In genomic region chr6:37484588-37485070, GRCm38 (mm10) we compare ENCODE assay signal across 27 mouse cellular contexts. TPM values are rescaled to one million over a fixed set of nuclear protein-coding genes. Genes with fewer than 3 reads are reported as not detected.
DNase-seq lines count a peak whose midpoint lies in the region; ATAC-seq lines count a peak whose summit lies in the region.
"Had no signal": no experiment of that assay in that cellular context is flagged by ENCODE, and none has a peak within 500 bp of the region (broad histone marks: within the 10 kb centered on the region; RNA-seq: fewer than 3 reads in every experiment).

No protein-coding gene starts in this region.

- no peaks in the 10 kb centered on the region for H3K36me3 ChIP-seq in forebrain, embryonic 14.5 days (ENCODE audit: control insufficient read depth, insufficient read depth, low read length)
- H3K36me3 ChIP-seq in forebrain, embryonic 12.5 days (replicated peaks): no peaks in the 10 kb centered on the region
- H3K36me3 ChIP-seq: embryonic facial prominence, embryonic 12.5 days; embryonic facial prominence, embryonic 15.5 days; hindbrain, embryonic 10.5 days; hindbrain, embryonic 13.5 days; intestine, embryonic 15.5 days had no signal

- H3K27me3 ChIP-seq in forebrain, embryonic 14.5 days (replicated peaks; ENCODE audit: control insufficient read depth, insufficient read depth, low read length): no peaks in the 10 kb centered on the region
- H3K27me3 ChIP-seq in forebrain, embryonic 12.5 days: no peaks in the 10 kb centered on the region
- H3K27me3 ChIP-seq: embryonic facial prominence, embryonic 12.5 days; embryonic facial prominence, embryonic 15.5 days; hindbrain, embryonic 13.5 days; intestine, embryonic 15.5 days had no signal

- 50% methylated on average over 1 of the region's 1 CpGs for WGBS in forebrain, embryonic 14.5 days
- WGBS in forebrain, embryonic 12.5 days: 68% methylated on average over 1 of the region's 1 CpGs

- no peak overlapping the region for H3K4me2 ChIP-seq in forebrain, embryonic 14.5 days (ENCODE audit: low read length)
- H3K4me2 ChIP-seq in forebrain, embryonic 12.5 days: no peak overlapping the region
- H3K4me2 ChIP-seq: embryonic facial prominence, embryonic 12.5 days; embryonic facial prominence, embryonic 15.5 days; heart, embryonic 11.5 days; hindbrain, embryonic 13.5 days; intestine, embryonic 15.5 days had no signal

- no peak for ATAC-seq in forebrain, embryonic 14.5 days
- ATAC-seq in forebrain, embryonic 12.5 days (ENCODE audit: low FRiP score): no peak
- ATAC-seq: activated CD4-positive, CD25-positive, alpha-beta regulatory T cell, adult 4 months; hindbrain, embryonic 16.5 days; intestine, embryonic 15.5 days had no signal

- no peaks in the 10 kb centered on the region for H3K9me3 ChIP-seq in forebrain, embryonic 14.5 days (replicated peaks; ENCODE audit: control insufficient read depth, low read length)
- H3K9me3 ChIP-seq in forebrain, embryonic 12.5 days: no peaks in the 10 kb centered on the region
- H3K9me3 ChIP-seq: embryonic facial prominence, embryonic 12.5 days; embryonic facial prominence, embryonic 15.5 days; hindbrain, embryonic 10.5 days; hindbrain, embryonic 13.5 days; intestine, embryonic 15.5 days had no signal

- no peak overlapping the region for H3K9ac ChIP-seq in forebrain, embryonic 14.5 days (ENCODE audit: low read length)
- no peak overlapping the region for H3K9ac ChIP-seq in forebrain, embryonic 12.5 days
- H3K9ac ChIP-seq: embryonic facial prominence, embryonic 12.5 days; embryonic facial prominence, embryonic 15.5 days; hindbrain, embryonic 13.5 days; intestine, embryonic 15.5 days had no signal

- H3K4me3 ChIP-seq in forebrain, embryonic 14.5 days (ENCODE audit: low read depth, low read length): no peak overlapping the region
- no peak overlapping the region for H3K4me3 ChIP-seq in forebrain, embryonic 12.5 days (replicated peaks)
- H3K4me3 ChIP-seq: embryonic facial prominence, embryonic 12.5 days; embryonic facial prominence, embryonic 15.5 days; hindbrain, embryonic 10.5 days; hindbrain, embryonic 13.5 days; intestine, embryonic 15.5 days had no signal

- DNase-seq in forebrain, embryonic 14.5 days (ENCODE audit: low spot score): peak; percentile 9
- peak; percentile 3 to 16 for DNase-seq in frontal cortex, adult 2 months (ENCODE audit: extremely low spot score in 1 of 2, low spot score in 1 of 2)
- no peak for DNase-seq in frontal cortex, postnatal 36 days (ENCODE audit: low spot score in 2 of 2)
- peak; percentile 56 for DNase-seq in brain, adult 2 months (ENCODE audit: low read depth, low spot score)
- DNase-seq in thymus, postnatal 25 days: no peak
- DNase-seq: adrenal gland, adult 8-10 months; adrenal gland, postnatal 25 days; cerebellum, adult 11 months; cerebellum, adult 2 months; cerebellum, adult 9-11 months; cerebellum, postnatal 25 days; gastrocnemius, postnatal 10 days; gastrocnemius, postnatal 36 days; heart, postnatal 36 days; kidney, adult 18-20 months had no signal

- no peak overlapping the region for H3K27ac ChIP-seq in forebrain, embryonic 14.5 days (ENCODE audit: low read depth, low read length)
- H3K27ac ChIP-seq in forebrain, embryonic 12.5 days: no peak overlapping the region
- H3K27ac ChIP-seq: embryonic facial prominence, embryonic 12.5 days; embryonic facial prominence, embryonic 15.5 days; hindbrain, embryonic 10.5 days; hindbrain, embryonic 13.5 days; intestine, embryonic 15.5 days had no signal

- H3K4me1 ChIP-seq in forebrain, embryonic 14.5 days (ENCODE audit: control insufficient read depth, insufficient read depth, low read length): no peaks in the 10 kb centered on the region
- H3K4me1 ChIP-seq in forebrain, embryonic 12.5 days: no peaks in the 10 kb centered on the region
- H3K4me1 ChIP-seq: embryonic facial prominence, embryonic 12.5 days; embryonic facial prominence, embryonic 15.5 days; hindbrain, embryonic 10.5 days; hindbrain, embryonic 13.5 days; intestine, embryonic 15.5 days had no signal

RNA-seq across cellular contexts. Expression of gene Creb3l2, which starts 42.7 kb away (rescaled TPM):
- 2.4 and 2.9 TPM in 2 replicates for polyA plus RNA-seq in forebrain, embryonic 14.5 days (2014; fragmentation: Nextera tagmentation; extraction: Ambion mirVana)
- polyA plus RNA-seq in forebrain, embryonic 12.5 days (2016; fragmentation: Nextera tagmentation; extraction: Ambion mirVana): 5.5 and 5.7 TPM in 2 replicates
- 5.6 and 5.7 TPM in 2 replicates for polyA plus RNA-seq in frontal cortex, adult 2 months (2012; rRNA removed)

RNA-seq across cellular contexts. Expression of gene Akr1d1, which starts 45.3 kb away (rescaled TPM):
- polyA plus RNA-seq in forebrain, embryonic 14.5 days (2014; fragmentation: Nextera tagmentation; extraction: Ambion mirVana): not detected in 2 replicates
- polyA plus RNA-seq in forebrain, embryonic 12.5 days (2016; fragmentation: Nextera tagmentation; extraction: Ambion mirVana): not detected in 2 replicates
- 0.04 TPM in 1 of 2 replicates, not detected in the other for polyA plus RNA-seq in frontal cortex, adult 2 months (2012; rRNA removed)
- polyA plus RNA-seq: activated CD4-positive, CD25-positive, alpha-beta regulatory T cell, adult 4 months; cerebellum, adult 2 months; embryonic facial prominence, embryonic 12.5 days; forebrain, embryonic 11.5 days; heart, embryonic 11.5 days; heart, embryonic 14.5 days; heart, postnatal 0 days; hindbrain, embryonic 10.5 days; hindbrain, embryonic 13.5 days; hindbrain, embryonic 16.5 days had no signal

Comparison
In these comparisons a context has a peak if more than half of its experiments do, and no peak if none do; other contexts are left out.
1. DNase-seq: peak in forebrain, embryonic 14.5 days (single experiment), frontal cortex, adult 2 months (2 of 2) and brain, adult 2 months (single experiment); none in frontal cortex, postnatal 36 days (0 of 2) and thymus, postnatal 25 days (single experiment).